Mouse (Mus musculus) gastrocnemius, postnatal 14 days (tissue): Measurements from ENCODE around the gene Tmem107. TPM values are rescaled to one million over a fixed set of nuclear protein-coding genes. Genes with fewer than 3 reads are reported as not detected.

Experiments used
- DNase-seq: peaks from one replicate; pipeline ENCODE4 v3.0.0; 2021; ENCODE audit warnings: mixed read lengths
- intact Hi-C: fragments of 180-260 bp; cut with DNase I; formaldehyde crosslinking; loops from one replicate; pipeline ENCODE4 v1.15.1; 2025; ENCODE audit warnings: low total_unique reads
- total RNA-seq, 2 experiments: library from RNA; stranded (reverse); gene quantifications; 2 replicates each; pipeline ENCODE4 v1.2.3; 2021

Tmem107 gene
- total RNA-seq, 2 experiments from 2014 or later: 2.9 to 4.7 TPM

DNA sequence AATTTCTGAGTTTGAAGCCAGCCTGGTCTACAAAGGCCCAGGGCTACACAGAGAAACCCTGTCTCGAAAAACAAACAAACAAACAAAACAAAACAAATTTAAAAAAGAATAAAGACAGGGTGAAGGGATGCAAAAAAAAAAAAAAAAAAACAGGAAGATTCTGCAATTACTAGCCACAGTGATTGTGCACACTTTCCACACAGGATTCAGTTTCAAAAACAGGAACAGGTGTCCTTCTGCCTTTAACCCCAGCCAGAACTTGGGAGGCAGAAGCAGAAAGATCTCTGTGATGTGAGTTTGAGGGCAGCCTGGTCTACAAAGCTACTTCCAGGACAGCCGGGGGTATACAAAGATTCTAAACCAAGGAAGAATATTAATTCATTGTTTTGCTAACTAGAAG, 12.3 kb upstream of the Tmem107 start:
- intact Hi-C loops: no loop called here
- no peak for DNase-seq

DNA sequence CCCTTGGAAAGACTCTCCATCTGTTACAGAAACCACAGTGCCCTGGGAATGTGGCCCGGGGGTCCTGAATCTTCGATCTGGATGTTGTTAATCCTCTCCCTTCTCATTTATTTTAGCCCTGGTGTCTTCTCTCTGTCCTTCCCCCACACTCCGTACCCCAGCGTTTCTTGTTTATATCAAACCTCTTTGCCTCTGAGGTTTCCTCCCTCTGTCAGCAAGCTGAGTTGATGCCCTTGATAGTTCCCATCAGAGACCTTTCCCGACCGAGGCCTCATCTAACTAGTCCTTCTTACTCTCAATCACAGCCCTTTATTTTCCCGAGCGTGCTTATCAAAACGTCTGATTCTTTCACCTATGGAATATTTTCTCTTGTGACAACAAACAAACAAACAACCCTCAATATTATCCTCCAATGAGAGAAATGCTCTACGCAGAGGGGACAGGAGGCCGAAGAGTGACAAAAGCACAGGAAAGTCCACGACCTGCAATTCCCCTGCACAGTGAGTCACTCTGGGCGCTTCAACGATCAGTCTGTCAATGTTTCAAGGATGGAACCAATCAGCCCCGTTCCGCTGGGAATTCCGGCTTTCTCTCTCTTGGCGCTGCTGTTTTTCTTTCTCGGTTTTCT, 11.8 kb upstream of the Tmem107 start:
- no peak for DNase-seq

GRCm38 (mm10) chr11:69059357-69059974, 11.1 kb upstream of the Tmem107 start, which contains the start of gene Borcs6:
TSS of gene Borcs6 (plus strand) at chr11:69059717.
- DNase-seq: peak; percentile 96
- intact Hi-C loops: no loop called here

More for the DNA sequence above, 11.8 kb upstream of the Tmem107 start:
- intact Hi-C loops: no loop called here

DNA sequence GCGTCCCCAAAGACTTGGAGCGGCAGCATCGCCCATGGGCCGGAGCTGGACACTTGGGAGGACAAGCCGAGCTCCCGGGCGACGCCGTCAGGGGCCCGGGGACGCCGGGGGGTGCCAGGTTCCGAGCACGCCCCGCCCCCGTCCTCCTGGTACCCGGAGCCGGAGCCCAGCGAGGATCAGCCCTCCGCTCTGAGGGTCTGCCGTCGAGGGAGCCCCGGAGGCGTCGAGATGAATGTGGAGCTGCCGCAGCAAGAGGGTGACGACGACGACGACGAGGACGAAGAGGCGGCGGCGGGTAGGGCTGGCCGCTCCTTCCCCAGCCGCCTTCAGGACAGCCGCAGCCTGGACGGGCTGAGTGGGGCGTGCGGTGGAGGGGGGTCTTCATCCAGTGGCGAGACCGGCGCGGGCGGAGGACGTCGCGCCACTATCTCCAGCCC, 10.6 kb upstream of the Tmem107 start:
- DNase-seq: peak; percentile 55
- intact Hi-C loops: no loop called here

DNA sequence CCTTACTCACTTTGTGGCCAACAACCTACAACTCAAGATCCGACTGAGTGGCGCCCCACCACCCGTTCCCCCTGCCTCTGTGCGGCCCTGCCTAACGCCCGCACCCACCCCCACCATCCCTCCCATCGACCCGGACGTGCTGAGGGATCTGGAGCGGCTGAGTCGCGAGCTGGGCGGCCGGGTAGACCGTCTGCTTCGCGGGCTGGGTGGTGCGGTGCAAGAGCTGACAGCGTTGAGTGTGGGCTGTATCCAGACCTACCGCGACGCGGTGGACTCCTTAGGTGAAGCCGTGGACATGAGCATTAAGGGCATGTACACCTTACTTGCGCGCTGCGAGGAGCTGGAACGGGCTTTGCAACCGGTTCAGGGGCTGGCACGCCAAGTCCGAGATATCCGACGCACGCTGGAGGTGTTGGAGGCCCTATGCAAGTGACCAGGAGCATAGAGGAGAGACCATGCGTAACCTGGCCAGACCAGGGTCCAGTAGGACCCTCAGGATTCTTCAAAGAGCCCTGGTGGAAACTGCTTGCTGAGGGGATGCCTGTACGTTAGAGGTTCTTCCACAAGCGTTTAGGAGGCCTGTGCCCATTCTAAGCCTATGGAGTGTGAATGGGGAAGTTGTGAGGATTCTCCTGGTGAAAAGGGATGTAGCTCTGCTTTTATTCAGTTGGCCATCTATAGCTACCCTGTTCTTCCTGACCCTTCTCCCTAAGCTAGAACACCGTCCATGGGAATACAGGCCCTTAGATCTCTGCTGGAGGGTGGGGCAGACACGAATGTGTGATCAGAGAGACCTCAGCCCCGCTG, 10.0 kb upstream of the Tmem107 start:
- intact Hi-C loops: no loop called here
- DNase-seq: peak; percentile 32

DNA sequence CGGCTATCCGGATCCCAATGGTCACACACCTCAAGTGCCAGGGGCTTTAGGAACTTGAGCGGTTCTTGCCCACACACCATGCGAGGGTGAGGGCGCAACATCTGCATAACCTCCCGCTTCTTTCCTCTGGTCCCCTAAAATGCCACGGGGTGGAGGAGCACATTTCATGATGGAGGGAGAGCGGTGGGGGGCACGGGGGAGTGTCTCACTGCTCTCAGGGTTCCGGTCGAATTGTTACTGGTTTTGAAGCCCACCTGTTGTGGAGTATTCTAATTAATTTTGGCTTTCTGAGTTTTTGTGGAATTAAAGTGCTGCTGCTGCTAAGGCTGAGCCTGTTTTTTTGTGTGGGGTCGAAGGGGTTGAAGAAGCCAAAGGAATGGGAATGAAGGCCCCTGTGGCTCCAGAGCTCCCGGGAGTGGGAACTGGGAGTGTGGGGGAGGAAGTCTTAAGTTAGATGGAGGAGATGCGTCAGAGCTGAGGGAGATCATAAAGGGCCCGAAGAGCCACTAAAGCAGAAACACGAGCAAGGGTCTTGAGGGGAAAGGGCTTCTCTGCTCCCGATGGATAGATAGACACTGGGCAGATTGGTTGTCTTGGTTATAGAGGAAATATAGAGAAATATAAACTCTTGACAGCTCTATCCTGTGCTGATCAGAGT, 9.2 kb upstream of the Tmem107 start:
- no peak for DNase-seq
- intact Hi-C loops: no loop called here

DNA sequence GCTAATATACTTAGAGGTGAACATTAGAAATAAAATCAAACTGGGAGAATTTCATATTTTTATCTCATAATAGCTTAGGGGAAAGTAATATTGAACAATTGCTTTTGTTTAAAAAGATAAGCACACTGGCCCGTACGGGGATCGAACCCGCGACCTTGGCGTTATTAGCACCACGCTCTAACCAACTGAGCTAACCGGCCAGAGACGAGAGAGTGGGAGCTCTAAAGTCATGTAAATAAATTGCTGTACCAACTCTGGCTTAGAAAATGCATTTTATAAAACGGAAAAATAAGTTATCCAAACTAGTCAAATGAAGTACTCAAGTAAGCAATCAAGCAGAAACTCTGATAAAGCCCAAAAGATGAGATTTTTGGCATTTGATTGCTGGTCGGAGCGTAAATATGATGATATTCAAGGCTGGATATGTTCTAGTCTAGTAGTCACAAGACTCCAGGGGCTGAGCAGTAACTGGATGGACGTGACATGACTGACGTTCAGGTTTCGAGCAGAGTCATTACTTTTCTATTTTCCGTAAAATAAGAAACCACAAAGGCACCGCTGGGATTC, 8.3 kb upstream of the Tmem107 start:
- peak; percentile 62 for DNase-seq
- intact Hi-C loops: loop anchor here (2.0 kb wide), 1 partner anchor 21 kb away; no protein-coding TSS in a partner anchor

DNA sequence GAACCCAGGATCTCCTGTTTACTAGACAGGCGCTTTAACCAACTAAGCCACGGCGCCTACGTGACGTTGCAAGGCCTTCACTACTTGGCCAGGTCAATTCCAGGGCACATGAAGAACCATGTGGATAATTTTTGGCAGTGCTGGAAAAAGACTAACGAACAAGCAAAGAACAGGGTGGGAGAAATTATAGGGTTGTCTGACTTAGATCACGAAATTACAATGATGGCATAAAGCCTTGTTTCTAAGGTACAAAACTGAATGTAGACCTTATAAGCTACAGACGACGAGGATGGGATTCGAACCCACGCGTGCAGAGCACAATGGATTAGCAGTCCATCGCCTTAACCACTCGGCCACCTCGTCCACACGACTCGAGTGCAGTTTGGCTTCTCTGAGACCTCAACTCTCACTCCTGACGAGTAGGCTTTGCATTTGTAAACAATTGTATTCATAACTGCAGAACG, 7.8 kb upstream of the Tmem107 start:
- peak; percentile 89 for DNase-seq
- intact Hi-C loops: loop anchor here (2.0 kb wide), 1 partner anchor 22 kb away; no protein-coding TSS in a partner anchor

DNA sequence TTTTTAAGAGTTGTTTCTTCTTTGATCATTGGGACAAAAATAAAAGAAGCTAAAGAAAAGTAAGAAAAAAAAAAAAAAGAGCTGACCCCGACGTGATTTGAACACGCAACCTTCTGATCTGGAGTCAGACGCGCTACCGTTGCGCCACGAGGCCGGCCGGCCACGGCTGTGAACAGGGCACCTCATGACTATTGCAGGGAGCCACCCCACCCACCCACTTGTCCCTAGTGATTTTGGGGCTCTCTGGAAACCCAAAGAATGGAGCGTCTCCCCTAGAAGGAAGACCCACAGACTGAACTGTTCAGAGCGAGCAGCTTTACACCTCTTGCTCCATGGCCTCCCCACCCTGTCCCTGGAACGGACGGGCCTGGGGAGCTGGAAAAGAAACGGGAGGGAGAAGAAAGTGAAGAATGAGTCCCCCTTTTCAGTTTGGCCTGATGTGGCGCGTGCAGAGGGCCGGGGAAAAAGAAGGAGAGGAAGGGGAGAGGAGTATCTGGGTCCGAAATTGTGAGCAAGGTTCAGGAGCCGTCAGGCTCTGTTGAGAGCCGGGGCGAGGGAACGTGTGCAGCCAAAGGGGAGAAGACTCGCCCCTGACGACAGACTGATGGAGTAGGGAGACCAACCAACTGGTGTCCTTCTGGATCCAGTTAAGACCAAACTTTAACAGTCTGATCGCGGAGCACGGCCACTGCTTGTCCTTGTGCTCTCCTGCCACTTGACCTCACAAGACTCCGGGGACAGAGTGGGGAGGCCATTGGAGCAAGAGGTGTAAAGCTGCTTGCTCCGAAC, 7.0 kb upstream of the Tmem107 start:
- intact Hi-C loops: loop anchor here (2.0 kb wide), 1 partner anchor 23 kb away; no protein-coding TSS in a partner anchor
- peak; percentile 85 for DNase-seq

DNA sequence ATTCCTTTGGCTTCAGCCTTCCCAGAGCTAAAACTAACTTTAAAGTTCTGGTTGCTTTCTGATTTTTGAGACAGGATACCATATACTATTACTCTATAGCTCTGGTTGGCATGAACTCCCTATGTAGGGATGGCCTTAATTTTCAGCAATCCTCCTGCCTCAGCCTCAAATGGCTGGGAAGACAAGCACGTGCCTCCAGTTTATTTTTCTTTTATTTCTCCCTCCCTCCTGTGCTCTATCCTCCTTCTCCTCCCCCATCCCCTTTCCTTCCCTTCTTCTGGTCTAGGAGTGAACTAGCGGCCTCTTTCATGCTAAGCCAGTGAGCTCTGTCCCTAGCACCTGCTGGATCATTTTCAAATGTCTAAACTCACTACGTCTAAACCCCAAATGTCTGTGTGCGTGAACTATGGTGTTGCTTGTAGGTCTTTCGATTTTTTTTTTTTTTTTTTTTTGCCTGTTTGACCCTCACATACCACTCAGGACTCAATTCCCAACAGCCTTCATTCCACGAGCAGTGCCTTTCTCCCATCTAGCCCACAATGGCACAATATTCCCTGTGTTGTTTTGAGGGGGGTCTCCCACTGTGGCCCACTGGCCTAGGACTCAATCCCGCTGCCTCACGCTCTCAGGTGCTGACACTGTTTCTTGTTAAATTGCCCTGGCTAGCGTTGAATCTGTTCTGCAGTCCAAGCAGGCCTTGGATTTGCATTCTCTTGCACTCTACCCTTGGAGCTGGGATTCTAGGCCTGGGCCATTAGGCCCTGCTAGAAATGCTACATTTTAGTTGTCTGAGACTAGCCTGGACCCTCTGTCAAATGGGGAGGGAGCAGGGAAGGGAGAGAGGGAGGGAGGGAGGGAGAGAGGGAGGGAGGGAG, 6.1 kb upstream of the Tmem107 start:
- DNase-seq: no peak
- intact Hi-C loops: loop anchor here (5.0 kb wide), 1 partner anchor 58 kb away; the partner anchor contains the start of genes 9130213A22Rik and Hes7

- DNase-seq: no peak
- intact Hi-C loops: loop anchor here (5.0 kb wide), 1 partner anchor 57 kb away; the partner anchor contains the start of genes 9130213A22Rik and Hes7
Observed at GRCm38 (mm10) chr11:69065394-69065925, 5.1 kb upstream of the Tmem107 start.

GRCm38 (mm10) chr11:69066163-69066861, 4.3 kb upstream of the Tmem107 start:
- peak; percentile 24 for DNase-seq
- intact Hi-C loops: loop anchor here (5.0 kb wide), 1 partner anchor 56 kb away; the partner anchor contains the start of genes 9130213A22Rik and Hes7

DNA sequence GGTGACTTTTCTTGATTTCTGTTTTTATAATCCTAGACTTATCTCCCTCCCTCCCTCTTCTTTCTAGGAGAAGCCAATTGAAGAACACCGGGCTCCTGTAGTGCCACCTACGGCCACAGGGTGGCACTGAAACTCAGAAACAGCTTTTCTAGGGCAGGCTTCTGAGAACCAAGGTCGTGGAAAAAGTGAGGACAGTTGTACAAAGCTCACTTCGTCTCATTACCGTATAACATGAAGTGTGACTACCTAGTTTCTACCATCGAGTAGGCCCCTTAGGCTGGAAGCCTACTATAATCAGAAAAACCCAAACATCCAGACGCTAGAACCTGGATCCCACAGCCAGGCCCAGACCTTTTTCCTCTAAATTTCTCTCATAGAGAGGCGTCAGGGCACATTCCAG, 3.6 kb upstream of the Tmem107 start:
- intact Hi-C loops: loop anchor here (5.0 kb wide), 1 partner anchor 55 kb away; the partner anchor contains the start of genes 9130213A22Rik and Hes7
- peak; percentile 83 for DNase-seq

DNA sequence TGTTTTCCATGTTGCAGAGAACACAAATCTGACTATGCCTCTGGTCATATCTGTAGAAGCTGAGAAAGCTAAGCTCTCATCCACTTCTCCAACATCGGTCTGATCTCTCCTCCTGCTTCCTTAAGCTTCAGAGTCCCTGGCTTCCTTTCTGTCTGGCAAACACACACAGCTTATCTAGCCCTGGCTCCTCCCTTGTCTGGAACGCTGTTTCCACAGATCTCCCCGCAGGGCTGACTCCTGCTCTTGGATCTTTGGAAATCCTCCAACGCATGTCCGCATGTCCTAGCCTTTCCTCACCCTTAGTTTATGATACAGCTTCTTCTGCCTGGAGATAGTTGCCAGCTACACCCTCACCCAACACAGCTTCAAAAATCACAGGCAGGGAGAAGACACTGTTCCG, 3.0 kb upstream of the Tmem107 start:
- peak; percentile 20 for DNase-seq
- intact Hi-C loops: loop anchor here (5.0 kb wide), 1 partner anchor 55 kb away; the partner anchor contains the start of genes 9130213A22Rik and Hes7

DNA sequence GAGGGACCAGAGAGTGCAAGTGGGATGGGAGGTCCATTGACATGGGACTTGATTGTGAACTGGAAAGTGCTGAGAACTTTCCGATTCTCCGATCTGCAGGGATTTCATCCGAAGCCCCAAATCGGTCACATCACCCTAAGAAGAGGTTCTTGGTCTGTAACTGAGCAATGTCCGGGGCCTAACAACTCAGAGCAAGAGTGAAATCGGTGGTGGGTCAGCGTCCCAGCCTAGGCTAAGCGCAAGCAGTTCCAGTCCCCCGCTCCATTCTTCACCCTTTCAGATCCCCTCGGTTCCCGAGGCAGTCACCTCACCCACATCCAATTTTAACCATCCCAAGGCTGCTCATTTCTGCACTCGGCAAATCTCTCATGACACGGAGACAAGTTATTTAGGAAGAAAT, 513 bp upstream of the Tmem107 start:
- intact Hi-C loops: no loop called here
- DNase-seq: no peak

GRCm38 (mm10) chr11:69071262-69071661, 656 bp downstream of the Tmem107 start:
- intact Hi-C loops: no loop called here
- DNase-seq: peak; percentile 17
